Mouse (Mus musculus) limb, embryonic 15.5 days (tissue): ENCODE measurements around the gene AA467197. TPM values are rescaled to one million over a fixed set of nuclear protein-coding genes. Genes with fewer than 3 reads are reported as not detected.
A peak's percentile ranks its signal among the peaks of the same experiment; 100 is the strongest.

Source experiments
- ATAC-seq: fragments of 200-750 bp; cut with Nextera tagmentation; 2 replicates; pipeline ENCODE4 v1.8.0; 2017; ENCODE audit warnings: low read depth, moderate TSS enrichment; ENCODE audit not compliant: insufficient number of reproducible peaks, low FRiP score, low TSS enrichment
- H3K27ac ChIP-seq: fragments of 300-500 bp; sonication (generic); 2 replicates; pipeline ENCODE4 v1.5.1; 2015; ENCODE audit warnings: moderate library complexity, mild to moderate bottlenecking, inconsistent platforms
- H3K27me3 ChIP-seq: fragments of 300-500 bp; sonication (generic); 2 replicates; pipeline ENCODE4 v1.6.1; 2015; ENCODE audit warnings: inconsistent platforms
- H3K36me3 ChIP-seq: fragments of 300-500 bp; sonication (generic); 2 replicates; pipeline ENCODE4 v1.6.1; 2015; ENCODE audit warnings: inconsistent platforms
- H3K4me1 ChIP-seq: fragments of 300-500 bp; sonication (generic); 2 replicates; pipeline ENCODE4 v1.6.1; 2015; ENCODE audit warnings: inconsistent platforms
- H3K4me2 ChIP-seq: fragments of 300-500 bp; sonication (generic); 2 replicates; pipeline ENCODE4 v1.6.1; 2015; ENCODE audit warnings: mild to moderate bottlenecking, inconsistent platforms
- H3K4me3 ChIP-seq: fragments of 300-500 bp; sonication (generic); 2 replicates; pipeline ENCODE4 v1.5.1; 2015; ENCODE audit warnings: mild to moderate bottlenecking, inconsistent platforms
- H3K9ac ChIP-seq: fragments of 300-500 bp; sonication (generic); 2 replicates; pipeline ENCODE4 v1.6.1; 2015; ENCODE audit warnings: inconsistent platforms
- H3K9me3 ChIP-seq: fragments of 300-500 bp; sonication (generic); 2 replicates; pipeline ENCODE4 v1.6.1; 2016; ENCODE audit warnings: inconsistent platforms
- whole genome bisulfite sequencing: fragments of 180-500 bp; shearing (Covaris S2); methylation state at CpG from one replicate; pipeline ENCODE4 v1.1.7; 2015; 5-methylcytosine and 5-hydroxymethylcytosine counted together
- polyA plus RNA-seq: library from polyadenylated mRNA; unstranded; fragments of >200 nt; fragmentation: Nextera tagmentation; extraction: Ambion mirVana; gene quantifications from 2 replicates; pipeline ENCODE4 v1.2.1, GENCODE M21; 2015

The AA467197 gene
- 0.35 TPM in 1 of 2 replicates, not detected in the other for polyA plus RNA-seq

- H3K36me3 ChIP-seq = peaks cover 15% of the 10 kb centered on the region
- ATAC-seq = no peak
- H3K9me3 ChIP-seq = no peaks in the 10 kb centered on the region
- H3K9ac ChIP-seq = no peak within 1 kb of the TSS
- H3K4me2 ChIP-seq = peak within 1 kb of the TSS; percentile 76
- peaks cover 14% of the 10 kb centered on the region; the same call in 1 of the 2 replicates for H3K27me3 ChIP-seq
- peaks cover 7% of the 10 kb centered on the region for H3K4me1 ChIP-seq
- 59% methylated on average over 3 of the region's 3 CpGs for WGBS
- H3K27ac ChIP-seq = no peak within 1 kb of the TSS
- H3K4me3 ChIP-seq = peak within 1 kb of the TSS; percentile 39
Observed at GRCm38 (mm10) chr2:122636686-122637085, at the start of gene AA467197. TSS of gene AA467197 (plus strand) at chr2:122636986.

- H3K27ac ChIP-seq = no peak overlapping the region
- no peak overlapping the region for H3K4me2 ChIP-seq
- no peak for ATAC-seq
- no peak overlapping the region for H3K9ac ChIP-seq
- H3K4me1 ChIP-seq = no peaks in the 10 kb centered on the region
- H3K36me3 ChIP-seq = no peaks in the 10 kb centered on the region
- WGBS = 74% methylated on average over 8 of the region's 8 CpGs
- H3K27me3 ChIP-seq = no peaks in the 10 kb centered on the region
- H3K9me3 ChIP-seq = no peaks in the 10 kb centered on the region
- no peak overlapping the region for H3K4me3 ChIP-seq
Observed at GRCm38 (mm10) chr2:122587861-122588519, 48.8 kb upstream of the AA467197 start.

- Histone ChIP-seq H3K4me1 (no peaks in the 10 kb centered on the region), H3K27me3 (no peaks in the 10 kb centered on the region), H3K4me3 (no peak overlapping the region), H3K27ac (no peak overlapping the region), H3K9me3 (no peaks in the 10 kb centered on the region), H3K9ac (no peak overlapping the region), H3K4me2 (no peak overlapping the region), H3K36me3 (no peaks in the 10 kb centered on the region)
- WGBS = 56% methylated on average over 1 of the region's 1 CpGs
- ATAC-seq = no peak
Observed at GRCm38 (mm10) chr2:122590351-122590750, 46.4 kb upstream of the AA467197 start.

- ATAC-seq = no peak
- WGBS = 41% methylated on average over 2 of the region's 2 CpGs
- H3K27me3 ChIP-seq = no peaks in the 10 kb centered on the region
Observed at GRCm38 (mm10) chr2:122591213-122591612, 45.6 kb upstream of the AA467197 start.

GRCm38 (mm10) chr2:122595461-122595860 lies 41.3 kb upstream of the AA467197 start:
- Histone ChIP-seq H3K9me3 (no peaks in the 10 kb centered on the region), H3K4me3 (no peak overlapping the region), H3K4me2 (no peak overlapping the region), H3K9ac (no peak overlapping the region), H3K36me3 (no peaks in the 10 kb centered on the region), H3K4me1 (no peaks in the 10 kb centered on the region), H3K27me3 (no peaks in the 10 kb centered on the region), H3K27ac (no peak overlapping the region)
- no peak for ATAC-seq
- 92% methylated on average over 16 of the region's 16 CpGs for WGBS

More at GRCm38 (mm10) chr2:122591213-122591612, 45.6 kb upstream of the AA467197 start:
- Histone ChIP-seq H3K36me3 (no peaks in the 10 kb centered on the region), H3K9me3 (no peaks in the 10 kb centered on the region), H3K27ac (no peak overlapping the region), H3K4me2 (no peak overlapping the region), H3K4me1 (no peaks in the 10 kb centered on the region), H3K4me3 (no peak overlapping the region), H3K9ac (no peak overlapping the region)

- Histone ChIP-seq H3K4me2 (no peak overlapping the region), H3K4me3 (no peak overlapping the region), H3K36me3 (no peaks in the 10 kb centered on the region), H3K27me3 (no peaks in the 10 kb centered on the region), H3K9ac (no peak overlapping the region), H3K9me3 (no peaks in the 10 kb centered on the region), H3K27ac (no peak overlapping the region), H3K4me1 (no peaks in the 10 kb centered on the region)
- no peak for ATAC-seq
- WGBS = 76% methylated on average over 2 of the region's 2 CpGs
Observed at GRCm38 (mm10) chr2:122599736-122600135, 37.0 kb upstream of the AA467197 start.

- H3K9ac ChIP-seq = no peak overlapping the region
- no peak overlapping the region for H3K27ac ChIP-seq
- H3K27me3 ChIP-seq = no peaks in the 10 kb centered on the region
- no peaks in the 10 kb centered on the region for H3K36me3 ChIP-seq
- 63% methylated on average over 2 of the region's 2 CpGs for whole genome bisulfite sequencing
- no peak overlapping the region for H3K4me3 ChIP-seq
- H3K4me1 ChIP-seq = no peaks in the 10 kb centered on the region
- H3K9me3 ChIP-seq = no peaks in the 10 kb centered on the region
- no peak for ATAC-seq
- H3K4me2 ChIP-seq = no peak overlapping the region
Observed at GRCm38 (mm10) chr2:122601354-122601753, 35.4 kb upstream of the AA467197 start.

- no peak for ATAC-seq
- WGBS = 77% methylated on average over 5 of the region's 5 CpGs
- no peak overlapping the region for H3K9ac ChIP-seq
Observed at GRCm38 (mm10) chr2:122605829-122606228, 31.0 kb upstream of the AA467197 start.

GRCm38 (mm10) chr2:122608820-122609219 lies 28.0 kb upstream of the AA467197 start:
- Histone ChIP-seq H3K4me3 (no peak overlapping the region), H3K4me1 (peaks cover 9% of the 10 kb centered on the region), H3K9me3 (no peaks in the 10 kb centered on the region), H3K4me2 (no peak overlapping the region), H3K27ac (no peak overlapping the region), H3K27me3 (peaks cover 16% of the 10 kb centered on the region), H3K9ac (no peak overlapping the region), H3K36me3 (no peaks in the 10 kb centered on the region)
- ATAC-seq = no peak
- 74% methylated on average over 9 of the region's 9 CpGs for WGBS

More at GRCm38 (mm10) chr2:122605829-122606228, 31.0 kb upstream of the AA467197 start:
- H3K4me1 ChIP-seq = peaks cover 3% of the 10 kb centered on the region
- H3K4me2 ChIP-seq = no peak overlapping the region
- no peak overlapping the region for H3K4me3 ChIP-seq
- H3K27me3 ChIP-seq = peaks cover 9% of the 10 kb centered on the region; the same call in 1 of the 2 replicates
- H3K9me3 ChIP-seq = no peaks in the 10 kb centered on the region
- no peak overlapping the region for H3K27ac ChIP-seq
- no peaks in the 10 kb centered on the region for H3K36me3 ChIP-seq

GRCm38 (mm10) chr2:122610746-122611653 lies 25.8 kb upstream of the AA467197 start, which contains the start of gene Gatm:
TSS of gene Gatm (minus strand) at chr2:122611303.
- peak within 1 kb of the TSS; percentile 84 for H3K4me2 ChIP-seq
- no peaks in the 10 kb centered on the region for H3K9me3 ChIP-seq
- H3K4me1 ChIP-seq = peaks cover 9% of the 10 kb centered on the region
- peaks cover 16% of the 10 kb centered on the region for H3K27me3 ChIP-seq
- WGBS = 2% methylated on average over 48 of the region's 48 CpGs
- peak within 1 kb of the TSS; percentile 42 for H3K9ac ChIP-seq
- peak within 1 kb of the TSS; percentile 48 for H3K4me3 ChIP-seq
- peak; percentile 84 for ATAC-seq
- 0 out of 2 replicates have a peak within 1 kb of the TSS, but pooled peaks have one; percentile 50 for H3K27ac ChIP-seq
- no peaks in the 10 kb centered on the region for H3K36me3 ChIP-seq

GRCm38 (mm10) chr2:122611654-122611973 lies 25.2 kb upstream of the AA467197 start:
- Histone ChIP-seq H3K4me2 (0 out of 2 replicates have a peak overlapping the region, but pooled peaks have one; percentile 84), H3K4me1 (peaks cover 9% of the 10 kb centered on the region), H3K4me3 (peak overlapping the region; percentile 48; the same call in 1 of the 2 replicates), H3K9me3 (no peaks in the 10 kb centered on the region), H3K27ac (no peak overlapping the region), H3K36me3 (no peaks in the 10 kb centered on the region), H3K27me3 (peaks cover 16% of the 10 kb centered on the region), H3K9ac (no peak overlapping the region)
- no peak for ATAC-seq
- WGBS = 80% methylated on average over 4 of the region's 4 CpGs

- H3K27ac ChIP-seq = no peak overlapping the region
- peaks cover 2% of the 10 kb centered on the region for H3K4me1 ChIP-seq
- no peak overlapping the region for H3K9ac ChIP-seq
- peaks cover 3% of the 10 kb centered on the region; the same call in 1 of the 2 replicates for H3K27me3 ChIP-seq
- 80% methylated on average over 6 of the region's 6 CpGs for WGBS
- ATAC-seq = no peak
- no peak overlapping the region for H3K4me2 ChIP-seq
- H3K4me3 ChIP-seq = no peak overlapping the region
- no peaks in the 10 kb centered on the region for H3K36me3 ChIP-seq
- no peaks in the 10 kb centered on the region for H3K9me3 ChIP-seq
Observed at GRCm38 (mm10) chr2:122616237-122616636, 20.5 kb upstream of the AA467197 start.
